Mouse (Mus musculus) adrenal gland (tissue): ENCODE data around the gene Ttc38.

Experiments used
- intact Hi-C: fragments of 180-260 bp; cut with DNase I; formaldehyde crosslinking; loops from one replicate; pipeline ENCODE4 v1.15.1; 2025

Ttc38 gene

DNA sequence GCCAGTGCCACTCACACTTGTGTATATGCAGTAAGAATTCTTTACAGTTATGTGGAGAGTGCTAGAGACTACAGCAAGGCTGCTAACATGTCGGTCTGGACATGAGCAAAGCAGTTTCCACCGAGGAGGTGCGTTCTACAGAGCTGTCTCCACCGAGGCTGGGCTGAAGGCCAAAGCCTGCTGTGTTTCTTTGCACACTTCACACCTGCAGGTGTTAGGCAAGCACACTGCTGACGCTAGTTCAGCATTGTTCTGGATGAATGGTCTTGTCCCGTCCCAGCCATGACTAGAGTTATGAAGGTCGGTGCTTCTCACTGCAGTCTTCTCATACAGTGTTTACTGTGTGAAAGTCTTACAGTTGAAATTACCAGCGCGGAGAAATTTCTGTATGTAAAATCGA lies 59.9 kb downstream of the Ttc38 start:
- intact Hi-C loops, result loop anchor here (10.0 kb wide), 1 partner anchor 223 kb away; no protein-coding TSS in a partner anchor

DNA sequence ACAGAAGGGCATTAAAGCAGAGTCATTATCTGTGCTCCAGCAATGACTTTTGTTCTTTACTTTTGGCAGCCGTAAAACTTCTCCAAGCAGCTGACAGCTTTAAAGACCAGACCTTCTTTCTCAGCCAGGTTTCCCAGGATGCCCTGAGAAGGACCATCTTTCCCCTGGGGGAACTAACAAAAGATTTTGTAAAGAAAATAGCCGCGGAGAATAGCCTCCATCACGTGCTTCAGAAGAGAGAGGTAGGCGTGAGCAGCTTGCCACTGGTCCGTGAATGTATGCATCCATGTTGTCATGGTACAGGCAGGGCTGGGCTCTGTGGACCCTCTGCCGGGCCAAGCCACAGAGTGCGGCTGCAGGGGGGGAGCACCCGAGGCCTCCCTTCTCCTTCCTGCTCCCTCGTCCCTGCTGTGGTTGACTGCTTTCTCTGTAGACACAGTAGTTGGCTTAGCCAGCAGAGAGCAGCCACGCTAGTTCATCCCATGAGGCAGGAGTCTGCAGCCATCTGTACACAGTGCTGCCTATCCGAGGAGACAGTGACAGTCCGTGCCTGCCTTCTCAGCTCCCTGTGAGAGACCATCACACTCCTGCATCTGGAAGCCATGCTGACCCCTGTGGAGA lies 60.5 kb downstream of the Ttc38 start:
- intact Hi-C loops, result loop anchor here (10.0 kb wide), 1 partner anchor 222 kb away; no protein-coding TSS in a partner anchor

DNA sequence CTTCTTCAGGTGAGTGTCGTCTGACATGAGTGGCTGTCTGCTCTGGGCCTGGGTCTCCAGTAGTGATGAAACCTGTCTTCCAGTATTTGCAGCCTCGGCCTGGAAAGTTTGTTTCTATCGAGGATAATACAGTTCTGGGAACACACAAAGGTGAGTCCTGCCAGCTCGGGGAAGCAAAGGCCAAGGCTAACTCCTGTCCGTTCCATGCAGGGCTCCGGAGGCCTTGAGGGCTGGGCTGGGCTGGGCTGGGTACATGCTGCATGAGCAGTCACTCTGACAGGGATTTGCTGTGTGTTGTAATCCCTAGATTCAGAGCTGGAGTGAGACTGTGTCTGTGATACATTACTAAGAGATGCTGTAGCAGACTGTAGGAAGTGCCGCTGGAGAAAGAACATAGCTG lies 61.8 kb downstream of the Ttc38 start:
- intact Hi-C loops, result loop anchor here (10.0 kb wide), 1 partner anchor 221 kb away; no protein-coding TSS in a partner anchor

DNA sequence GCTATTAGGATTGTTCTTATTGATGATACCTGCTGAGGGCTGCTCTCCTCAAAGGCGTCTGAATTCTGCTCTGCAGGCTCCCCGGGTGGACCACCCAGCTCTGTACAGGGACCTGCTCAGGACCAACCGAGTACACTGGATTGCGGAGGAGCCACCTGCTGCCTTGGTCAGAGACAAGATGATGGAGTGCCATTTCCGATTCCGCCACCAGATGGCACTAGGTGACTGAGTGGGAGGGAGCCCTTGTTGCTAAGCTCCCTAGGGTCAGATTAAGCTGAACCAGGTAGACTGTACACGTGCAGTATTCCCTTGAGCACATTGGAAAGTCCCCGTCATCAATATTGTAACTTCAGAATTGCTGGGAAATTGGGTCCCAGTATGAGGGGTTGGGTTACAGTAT lies 64.2 kb downstream of the Ttc38 start:
- intact Hi-C loops, result loop anchor here (1.0 to 10.0 kb wide), 2 partner anchors 143 to 219 kb away; no protein-coding TSS in a partner anchor

DNA sequence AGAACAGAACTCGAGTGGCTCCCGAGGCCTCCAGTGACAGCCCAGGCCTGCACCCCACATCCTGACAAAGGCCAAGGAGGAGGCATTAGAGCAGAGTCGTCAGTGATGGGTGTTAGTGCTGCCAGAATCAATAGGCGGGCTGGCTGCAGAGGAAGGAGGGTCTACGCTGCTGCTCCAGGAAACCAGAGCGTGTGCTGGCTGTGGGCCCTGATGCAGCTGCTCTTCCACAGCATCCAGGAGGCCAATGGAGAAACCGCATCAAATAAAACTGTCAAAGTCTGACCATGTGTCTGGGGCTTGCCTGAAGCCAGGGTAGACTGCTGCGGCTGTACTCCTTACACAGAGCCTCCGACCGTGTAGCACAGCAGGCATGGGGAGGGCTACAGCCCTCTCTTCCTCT lies 65.0 kb downstream of the Ttc38 start:
- intact Hi-C loops, result loop anchor here (10.0 kb wide), 1 partner anchor 218 kb away; no protein-coding TSS in a partner anchor

DNA sequence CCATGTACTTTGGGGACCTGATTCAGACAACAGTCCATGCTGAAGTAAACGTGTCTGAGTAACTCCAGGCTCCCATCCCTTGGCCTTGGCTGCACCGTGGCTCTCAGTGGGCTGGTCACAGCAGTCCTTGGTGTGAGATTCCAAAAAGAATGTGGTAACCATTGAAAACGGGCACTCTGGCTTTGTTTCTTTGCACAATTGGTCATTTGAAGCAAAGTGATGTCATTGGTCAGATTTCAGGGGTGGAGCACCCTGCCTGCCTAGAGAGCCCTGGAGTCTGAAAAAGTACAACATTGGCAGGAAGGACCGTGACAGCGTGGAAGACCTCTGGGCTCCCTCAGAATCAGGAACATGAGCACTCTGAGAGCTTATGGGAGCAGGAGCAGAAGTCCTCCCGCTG lies 67.3 kb downstream of the Ttc38 start:
- intact Hi-C loops, result loop anchor here (10.0 kb wide), 1 partner anchor 215 kb away; no protein-coding TSS in a partner anchor

DNA sequence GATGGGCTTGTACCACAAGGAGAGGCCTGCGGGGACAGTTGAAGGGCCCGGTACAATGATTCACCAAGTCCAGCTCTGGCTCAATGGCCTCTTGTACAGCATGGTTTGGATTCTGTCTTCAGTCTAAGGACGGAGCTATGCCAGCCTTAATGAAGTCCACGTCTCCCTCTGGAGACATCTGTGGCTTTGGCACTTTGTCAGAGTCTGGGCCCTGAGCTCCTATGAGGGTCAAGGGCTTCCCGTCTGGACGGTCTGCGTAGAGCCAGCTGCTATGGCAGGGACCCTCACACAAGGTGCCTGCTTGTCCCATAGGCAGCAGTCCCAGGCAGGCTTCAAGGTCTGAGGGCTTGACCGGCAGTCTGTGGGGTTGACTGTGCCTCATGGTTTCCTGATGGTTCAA lies 68.2 kb downstream of the Ttc38 start:
- intact Hi-C loops, result no loop called here

DNA sequence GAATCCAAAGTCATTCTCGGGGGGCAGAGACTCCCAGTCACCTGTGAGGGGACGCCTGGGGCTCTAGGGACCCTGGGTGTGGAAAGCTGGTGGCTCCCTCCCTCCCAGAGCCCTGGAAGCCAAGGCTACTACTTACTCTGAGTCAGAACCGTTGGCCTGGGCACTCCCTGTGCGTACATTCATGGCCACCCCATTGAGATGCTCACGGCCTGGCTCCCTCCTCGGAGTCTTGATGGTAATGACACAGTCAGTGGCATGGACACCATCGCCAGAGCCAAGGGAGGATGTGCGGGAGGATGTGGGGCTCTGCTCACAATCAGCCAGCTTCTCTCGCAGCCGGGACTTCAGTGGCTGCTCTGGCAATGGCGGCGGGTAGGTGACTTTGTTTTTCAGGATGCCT lies 68.7 kb downstream of the Ttc38 start:
- intact Hi-C loops, result no loop called here

DNA sequence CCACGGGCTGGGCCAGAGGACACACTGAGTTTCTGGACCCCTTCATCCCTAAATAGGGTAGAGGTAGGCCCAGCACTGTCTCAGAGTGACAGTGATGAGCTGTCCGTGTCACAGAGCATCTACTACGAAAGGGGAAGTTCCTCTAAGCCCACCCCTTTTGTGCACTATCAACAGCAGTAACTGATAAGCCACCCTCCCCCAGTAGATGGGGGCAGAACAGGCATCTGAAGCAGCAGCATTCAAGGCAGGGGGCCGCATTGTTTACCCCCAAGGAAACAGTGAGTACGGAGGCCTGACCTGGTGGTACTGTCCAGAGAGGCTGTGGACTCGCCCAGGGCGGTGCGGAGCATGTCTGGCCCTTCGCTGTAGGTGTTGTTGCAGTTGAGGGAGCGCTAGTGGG lies 70.4 kb downstream of the Ttc38 start:
- intact Hi-C loops, result no loop called here

DNA sequence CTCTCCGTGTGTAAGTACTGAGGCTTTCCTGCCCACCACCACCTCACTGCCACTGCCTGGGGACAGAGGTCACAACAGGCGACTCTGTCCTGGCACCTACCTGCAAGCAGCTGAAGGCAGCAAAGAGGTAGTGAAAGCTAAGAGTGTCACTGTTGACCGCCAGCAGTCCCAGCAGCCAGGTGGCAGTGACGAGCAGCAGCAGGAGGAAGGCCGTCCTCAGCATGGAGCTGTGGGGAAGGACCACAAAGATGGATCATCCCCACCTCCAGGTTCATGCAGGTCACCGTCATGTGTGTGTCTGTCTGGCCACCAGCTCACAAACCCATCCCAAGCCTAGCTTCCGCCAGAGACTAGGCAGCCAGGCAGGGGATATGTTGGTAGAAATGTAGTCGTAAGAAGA lies 71.7 kb downstream of the Ttc38 start:
- intact Hi-C loops, result no loop called here
